Mouse (Mus musculus) stomach, embryonic 14.5 days (tissue): ENCODE data around the gene Olfr613. TPM values are rescaled to one million over a fixed set of nuclear protein-coding genes. Genes with fewer than 3 reads are reported as not detected.

Experiments used
- microRNA-seq: library from miRNA; unstranded; fragments of <30 nt; microRNA quantifications from one replicate; pipeline ENCODE4, GENCODE M21; 2016
- polyA plus RNA-seq: library from polyadenylated mRNA; unstranded; fragments of >200 nt; fragmentation: Nextera tagmentation; extraction: Ambion mirVana; gene quantifications from 2 replicates; pipeline ENCODE4 v1.2.1, GENCODE M21; 2014

Gene Olfr613
- polyA plus RNA-seq, 1 experiment from 2014 or later, result not detected

Small RNA genes within 50 kb of the gene (microRNA-seq; reads per million reads assigned to microRNA genes)
- not detected for gene Gm26506

Other genes with a start within 250 kb of the Olfr613 start
- not detected in 2 replicates for gene Olfr596, start 242.4 kb upstream of the Olfr613 start, polyA plus RNA-seq
- gene Olfr597, start 231.8 kb upstream of the Olfr613 start, polyA plus RNA-seq, result not detected in 2 replicates
- not detected in 2 replicates for gene Olfr598, start 224.5 kb upstream of the Olfr613 start, polyA plus RNA-seq
- not detected in 2 replicates for gene Olfr599, start 212.2 kb upstream of the Olfr613 start, polyA plus RNA-seq
- not detected in 2 replicates for gene Olfr600, start 198.4 kb upstream of the Olfr613 start, polyA plus RNA-seq
- not detected in 2 replicates for gene Olfr601, start 185.4 kb upstream of the Olfr613 start, polyA plus RNA-seq
- gene Olfr603, start 161.9 kb upstream of the Olfr613 start, polyA plus RNA-seq, result not detected in 2 replicates
- not detected in 2 replicates for gene Usp17lc, start 133.0 kb upstream of the Olfr613 start, polyA plus RNA-seq
- not detected in 2 replicates for gene Olfr605, start 102.6 kb upstream of the Olfr613 start, polyA plus RNA-seq
- gene Olfr606, start 99.0 kb upstream of the Olfr613 start, polyA plus RNA-seq, result not detected in 2 replicates
- gene Olfr607, start 83.9 kb upstream of the Olfr613 start, polyA plus RNA-seq, result not detected in 2 replicates
- gene Olfr608, start 78.2 kb upstream of the Olfr613 start, polyA plus RNA-seq, result not detected in 2 replicates
- gene Olfr609, start 50.0 kb upstream of the Olfr613 start, polyA plus RNA-seq, result not detected in 2 replicates
- gene Olfr610, start 36.0 kb upstream of the Olfr613 start, polyA plus RNA-seq, result not detected in 2 replicates
- not detected in 2 replicates for gene Olfr611, start 27.2 kb upstream of the Olfr613 start, polyA plus RNA-seq
- not detected in 2 replicates for gene Olfr612, start 5.4 kb upstream of the Olfr613 start, polyA plus RNA-seq
- not detected in 2 replicates for gene Olfr615, start 8.0 kb downstream of the Olfr613 start, polyA plus RNA-seq
- not detected in 2 replicates for gene Olfr616, start 21.1 kb downstream of the Olfr613 start, polyA plus RNA-seq
- gene Olfr617, start 25.0 kb downstream of the Olfr613 start, polyA plus RNA-seq, result not detected in 2 replicates
- gene Olfr618, start 42.0 kb downstream of the Olfr613 start, polyA plus RNA-seq, result not detected in 2 replicates
- not detected in 2 replicates for gene Olfr619, start 52.5 kb downstream of the Olfr613 start, polyA plus RNA-seq
- gene Olfr620, start 64.5 kb downstream of the Olfr613 start, polyA plus RNA-seq, result not detected in 2 replicates
- gene Olfr622, start 94.6 kb downstream of the Olfr613 start, polyA plus RNA-seq, result not detected in 2 replicates
- not detected in 2 replicates for gene Olfr623, start 115.6 kb downstream of the Olfr613 start, polyA plus RNA-seq
- 0.04 TPM in 1 of 2 replicates, not detected in the other for gene Olfr624, start 123.1 kb downstream of the Olfr613 start, polyA plus RNA-seq
- not detected in 2 replicates for gene Olfr625-ps1, start 134.6 kb downstream of the Olfr613 start, polyA plus RNA-seq
- gene Olfr243, start 166.6 kb downstream of the Olfr613 start, polyA plus RNA-seq, result not detected in 2 replicates
- gene Olfr628, start 182.3 kb downstream of the Olfr613 start, polyA plus RNA-seq, result not detected in 2 replicates
- not detected in 2 replicates for gene Olfr629, start 196.9 kb downstream of the Olfr613 start, polyA plus RNA-seq
- gene Olfr630, start 209.3 kb downstream of the Olfr613 start, polyA plus RNA-seq, result not detected in 2 replicates
- gene Olfr69, start 223.5 kb downstream of the Olfr613 start, polyA plus RNA-seq, result not detected in 2 replicates
- not detected in 2 replicates for gene Olfr68, start 231.6 kb downstream of the Olfr613 start, polyA plus RNA-seq
- not detected in 2 replicates for gene Olfr67, start 243.7 kb downstream of the Olfr613 start, polyA plus RNA-seq